Mouse (Mus musculus) C2C12 (cell line): Measurements from ENCODE around the gene Stk36.

Experiments used
- CEBPB ChIP-seq: IDR thresholded peaks from one replicate; pipeline ENCODE4 v1.6.1; 2011; ENCODE audit warnings: low read depth, mild to moderate bottlenecking, control low read depth, moderate library complexity
- CTCF ChIP-seq: IDR thresholded peaks from one replicate; pipeline ENCODE4 v1.5.1; 2011; ENCODE audit not compliant: control insufficient read depth, insufficient read depth, insufficient read length
- FOSL1 ChIP-seq: IDR thresholded peaks from one replicate; pipeline ENCODE4 v1.8.0; 2011; ENCODE audit warnings: mild to moderate bottlenecking, low read length; ENCODE audit not compliant: poor library complexity, insufficient read depth, severe bottlenecking
- MAX ChIP-seq: IDR thresholded peaks from one replicate; pipeline ENCODE4 v1.6.1; 2011; ENCODE audit warnings: mild to moderate bottlenecking, control low read depth
- MYOD1 ChIP-seq: IDR thresholded peaks from one replicate; pipeline ENCODE4 v1.6.1; 2011; ENCODE audit warnings: low read depth; ENCODE audit not compliant: control insufficient read depth, insufficient read length
- MYOG ChIP-seq: IDR thresholded peaks from one replicate; pipeline ENCODE4 v1.6.1; 2011; ENCODE audit not compliant: control insufficient read depth, insufficient read length; ENCODE audit errors: extremely low read depth
- USF1 ChIP-seq: IDR thresholded peaks from one replicate; pipeline ENCODE4 v1.6.1; 2011; ENCODE audit warnings: low read depth, mild to moderate bottlenecking, control low read depth, moderate library complexity

DNA sequence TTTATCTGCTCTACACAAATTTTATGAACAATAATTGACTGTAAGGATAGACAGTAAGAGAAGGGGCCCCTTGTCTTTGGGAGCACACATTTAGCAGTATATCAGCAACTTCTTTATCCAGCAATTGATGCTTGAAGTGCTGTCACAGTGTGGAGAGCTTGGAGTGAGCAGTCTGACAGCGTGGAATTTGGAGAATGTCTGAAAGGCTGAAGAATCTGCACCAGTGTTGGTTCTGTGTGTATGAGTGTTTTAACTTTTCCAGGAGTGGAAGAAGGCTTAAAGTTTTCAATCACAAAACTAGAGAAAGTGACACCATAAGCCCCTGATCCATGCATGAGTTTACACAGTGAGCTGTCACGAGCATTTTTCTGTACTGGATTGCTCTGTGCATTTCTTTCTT, 42.3 kb downstream of the Stk36 start:
- TF ChIP-seq CTCF (no peak), MYOG (no peak), USF1 (no peak), MAX (no peak), CEBPB (no peak), FOSL1 (no peak), MYOD1 (no peak)
